ENCODE assay signal across 13 mouse cellular contexts in genomic region chr14:24144421-24144820, GRCm38 (mm10).
DNase-seq lines count a peak whose midpoint lies in the region; ATAC-seq and TF ChIP-seq lines count a peak whose summit lies in the region.
"Had no signal": no experiment of that assay in that cellular context is flagged by ENCODE, and none has a peak within 500 bp of the region (broad histone marks: within the 10 kb centered on the region; RNA-seq: fewer than 3 reads in every experiment).

No protein-coding gene starts in this region.

- no peak for TF ChIP-seq CTCF in ES-Bruce4 (IDR thresholded peaks at IDR 0.05; ENCODE audit: low read depth, low read length)

- peaks cover 4% of the 10 kb centered on the region; the same call in 1 of the 2 replicates for H3K4me1 ChIP-seq in kidney, embryonic 16.5 days (ENCODE audit: insufficient read depth, low read length)
- H3K4me1 ChIP-seq in ES-Bruce4 (ENCODE audit: control insufficient read depth, insufficient read depth, low read length) = peaks cover 20% of the 10 kb centered on the region
- no peaks in the 10 kb centered on the region for H3K4me1 ChIP-seq in embryonic facial prominence, embryonic 12.5 days
- peaks cover 8% of the 10 kb centered on the region for H3K4me1 ChIP-seq in midbrain, embryonic 11.5 days (ENCODE audit: control insufficient read depth, insufficient read depth, low read length)
- H3K4me1 ChIP-seq: megakaryocyte, embryonic 14.5 days had no signal

- no peak for DNase-seq in kidney, postnatal 36 days
- DNase-seq in midbrain, embryonic 11.5 days (ENCODE audit: low spot score, missing footprints) = peak; percentile 88
- no peak for DNase-seq in adrenal gland, postnatal 14 days
- DNase-seq in spleen, postnatal 14 days (ENCODE audit: low spot score in 2 of 2) = no peak
- DNase-seq in spleen, adult 18-20 months = no peak
- DNase-seq: gastrocnemius, postnatal 10 days; kidney, adult 18-20 months; liver, embryonic 13.5 days had no signal

- H3K4me3 ChIP-seq in kidney, embryonic 16.5 days (ENCODE audit: low read length) = no peak overlapping the region
- H3K4me3 ChIP-seq in ES-Bruce4 (ENCODE audit: low read depth, low read length) = no peak overlapping the region
- no peak overlapping the region for H3K4me3 ChIP-seq in embryonic facial prominence, embryonic 12.5 days
- H3K4me3 ChIP-seq in midbrain, embryonic 11.5 days (ENCODE audit: low read depth, low read length) = no peak overlapping the region
- H3K4me3 ChIP-seq: embryonic facial prominence, embryonic 15.5 days; liver, embryonic 13.5 days; megakaryocyte, embryonic 14.5 days had no signal

- 0 out of 2 replicates have a peak, but pooled peaks have one; percentile 11 for ATAC-seq in kidney, embryonic 16.5 days (ENCODE audit: low FRiP score, low TSS enrichment)
- ATAC-seq in embryonic facial prominence, embryonic 12.5 days (ENCODE audit: insufficient number of reproducible peaks, insufficient read depth, low FRiP score, low TSS enrichment) = 0 out of 2 replicates have a peak, but pooled peaks have one; percentile 20
- ATAC-seq in midbrain, embryonic 11.5 days (ENCODE audit: low FRiP score) = peak; percentile 75

- no peak for TF ChIP-seq POLR2A in ES-Bruce4 (IDR thresholded peaks at IDR 0.05; ENCODE audit: insufficient read depth, low read length)

- no peaks in the 10 kb centered on the region for H3K9me3 ChIP-seq in kidney, embryonic 16.5 days (ENCODE audit: low read length)
- H3K9me3 ChIP-seq in ES-Bruce4 (replicated peaks; ENCODE audit: control insufficient read depth, insufficient read depth, low read length, poor library complexity, severe bottlenecking) = 0 out of 2 replicates have a peak, but pooled peaks cover 4% of the 10 kb centered on the region
- no peaks in the 10 kb centered on the region for H3K9me3 ChIP-seq in embryonic facial prominence, embryonic 12.5 days
- H3K9me3 ChIP-seq in midbrain, embryonic 11.5 days (ENCODE audit: control insufficient read depth, low read length) = no peaks in the 10 kb centered on the region
- H3K9me3 ChIP-seq: embryonic facial prominence, embryonic 15.5 days; liver, embryonic 13.5 days had no signal

- no peak overlapping the region for H3K27ac ChIP-seq in kidney, embryonic 16.5 days (ENCODE audit: low read length)
- H3K27ac ChIP-seq in ES-Bruce4 (ENCODE audit: insufficient read depth, low read length) = peak overlapping the region; percentile 30
- no peak overlapping the region for H3K27ac ChIP-seq in embryonic facial prominence, embryonic 12.5 days
- no peak overlapping the region for H3K27ac ChIP-seq in midbrain, embryonic 11.5 days (ENCODE audit: low read depth, low read length)
- H3K27ac ChIP-seq: embryonic facial prominence, embryonic 15.5 days had no signal

- no peak overlapping the region for H3K9ac ChIP-seq in kidney, embryonic 16.5 days (replicated peaks; ENCODE audit: low read length)
- H3K9ac ChIP-seq in ES-Bruce4 (ENCODE audit: low read depth, poor library complexity, severe bottlenecking) = no peak overlapping the region
- no peak overlapping the region for H3K9ac ChIP-seq in embryonic facial prominence, embryonic 12.5 days
- H3K9ac ChIP-seq in midbrain, embryonic 11.5 days (ENCODE audit: low read length) = no peak overlapping the region
- H3K9ac ChIP-seq: embryonic facial prominence, embryonic 15.5 days; liver, embryonic 13.5 days had no signal

- 54% methylated on average over 8 of the region's 8 CpGs for WGBS in kidney, embryonic 16.5 days
- WGBS in embryonic facial prominence, embryonic 12.5 days = 46% methylated on average over 8 of the region's 8 CpGs
- 22% methylated on average over 8 of the region's 8 CpGs for WGBS in midbrain, embryonic 11.5 days

- peaks cover 53% of the 10 kb centered on the region for H3K36me3 ChIP-seq in kidney, embryonic 16.5 days (ENCODE audit: insufficient read depth, low read length)
- no peaks in the 10 kb centered on the region for H3K36me3 ChIP-seq in ES-Bruce4 (ENCODE audit: control insufficient read depth, insufficient read depth, low read length, poor library complexity, severe bottlenecking)
- peaks cover 92% of the 10 kb centered on the region for H3K36me3 ChIP-seq in embryonic facial prominence, embryonic 12.5 days
- H3K36me3 ChIP-seq in midbrain, embryonic 11.5 days (ENCODE audit: control insufficient read depth, insufficient read depth, low read length) = peaks cover 7% of the 10 kb centered on the region; the same call in 1 of the 2 replicates
- H3K36me3 ChIP-seq: liver, embryonic 13.5 days had no signal

- no peak for TF ChIP-seq EP300 in ES-Bruce4 (IDR thresholded peaks at IDR 0.05; ENCODE audit: insufficient read depth, low read depth, low read length)

- H3K27me3 ChIP-seq in kidney, embryonic 16.5 days (ENCODE audit: insufficient read depth, low read length) = no peaks in the 10 kb centered on the region
- no peaks in the 10 kb centered on the region for H3K27me3 ChIP-seq in ES-Bruce4 (ENCODE audit: control insufficient read depth, insufficient read depth, low read length, poor library complexity, severe bottlenecking)
- H3K27me3 ChIP-seq in embryonic facial prominence, embryonic 12.5 days = no peaks in the 10 kb centered on the region
- H3K27me3 ChIP-seq in midbrain, embryonic 11.5 days (ENCODE audit: control insufficient read depth, insufficient read depth, low read length) = no peaks in the 10 kb centered on the region
- H3K27me3 ChIP-seq: embryonic facial prominence, embryonic 15.5 days; liver, embryonic 13.5 days; megakaryocyte, embryonic 14.5 days had no signal

- H3K4me2 ChIP-seq in kidney, embryonic 16.5 days (replicated peaks; ENCODE audit: low read depth, low read length) = no peak overlapping the region
- H3K4me2 ChIP-seq in embryonic facial prominence, embryonic 12.5 days (replicated peaks) = no peak overlapping the region
- no peak overlapping the region for H3K4me2 ChIP-seq in midbrain, embryonic 11.5 days
- H3K4me2 ChIP-seq: embryonic facial prominence, embryonic 15.5 days; liver, embryonic 13.5 days had no signal

Comparison
In these comparisons a context has a peak if more than half of its experiments do, and no peak if none do; other contexts are left out.
1. ATAC-seq: peak in every context shown above with its lines; median percentile 75 in midbrain, embryonic 11.5 days; 20 in embryonic facial prominence, embryonic 12.5 days; 11 in kidney, embryonic 16.5 days.